Mouse (Mus musculus) frontal cortex, postnatal 36 days (tissue): ENCODE data around the gene Agbl2.
A peak's percentile ranks its signal among the peaks of the same experiment; 100 is the strongest.

Source experiments
- DNase-seq, 2 experiments: peaks; one replicate each; pipeline ENCODE4 v3.0.0; 2022; ENCODE audit warnings: low spot score in 2 of 2

Gene Agbl2

DNA sequence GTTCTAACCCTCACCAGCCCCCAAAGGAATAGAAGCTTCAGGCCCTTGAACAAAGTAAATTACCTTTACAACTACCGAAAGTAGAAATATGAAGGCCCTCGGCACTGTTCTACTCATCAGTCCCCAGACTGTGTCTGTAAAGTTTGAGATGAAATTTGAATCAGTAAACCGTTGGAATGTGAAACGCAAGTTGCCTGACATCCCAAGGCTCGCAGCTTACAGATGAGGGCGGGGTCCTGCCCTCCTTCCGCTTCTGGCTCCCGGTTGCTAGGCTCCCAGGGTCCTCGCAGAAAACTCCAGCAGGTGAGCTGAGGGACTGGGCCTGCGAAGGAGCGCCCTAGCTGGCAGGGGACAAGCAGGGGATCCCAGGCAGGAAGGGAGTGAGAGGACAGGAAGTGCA is at the start of gene Agbl2:
Agbl2 (plus strand) TSS at position 270 of the 400 bp plus-strand sequence.
- DNase-seq = no peak

GRCm38 (mm10) chr2:90735326-90735725 is 47.2 kb upstream of the Agbl2 start:
- DNase-seq = no peak

DNA sequence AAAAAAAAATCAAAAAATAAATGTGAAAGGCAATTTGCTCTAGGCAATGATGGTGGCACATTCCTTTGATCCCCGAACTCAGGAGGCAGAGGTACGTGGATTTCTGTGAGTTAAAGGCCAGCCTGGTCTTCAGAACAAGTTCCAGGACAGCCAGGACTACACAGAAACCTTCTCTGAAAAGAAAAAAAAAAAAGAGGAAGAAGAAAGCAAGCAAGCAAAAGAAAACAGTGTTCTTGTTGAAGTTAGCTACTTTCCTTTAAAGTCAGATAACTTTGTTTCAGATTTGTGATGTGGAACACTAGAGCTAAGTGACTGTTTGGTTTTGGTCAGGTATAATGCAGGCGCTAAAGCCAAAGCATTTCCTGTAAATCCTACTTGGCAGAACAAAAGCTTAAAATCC is 43.7 kb upstream of the Agbl2 start:
- no peak for DNase-seq

GRCm38 (mm10) chr2:90739327-90739726 is 43.2 kb upstream of the Agbl2 start:
- DNase-seq = no peak

DNA sequence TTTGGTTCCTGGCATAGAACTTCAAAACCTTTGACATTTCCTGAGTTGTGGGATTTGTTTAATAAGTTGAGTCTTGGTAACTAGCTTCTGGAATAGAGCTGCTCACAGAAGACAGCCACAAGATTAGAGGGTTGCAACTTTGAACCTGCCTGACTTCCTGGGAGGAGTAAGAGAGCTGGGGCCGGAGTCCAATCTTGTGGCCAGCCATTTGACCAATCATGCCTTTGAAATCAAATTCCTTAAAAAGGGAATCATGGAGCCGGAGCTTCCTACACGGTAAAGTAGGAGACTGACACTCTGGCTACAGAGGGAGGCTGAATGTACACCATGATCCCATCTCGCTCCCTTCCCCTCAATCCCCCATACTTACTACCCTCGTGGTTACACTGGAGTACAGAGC is 42.6 kb upstream of the Agbl2 start:
- DNase-seq = no peak

- no peak for DNase-seq
Observed at GRCm38 (mm10) chr2:90744285-90745052, 38.1 kb upstream of the Agbl2 start.

DNA sequence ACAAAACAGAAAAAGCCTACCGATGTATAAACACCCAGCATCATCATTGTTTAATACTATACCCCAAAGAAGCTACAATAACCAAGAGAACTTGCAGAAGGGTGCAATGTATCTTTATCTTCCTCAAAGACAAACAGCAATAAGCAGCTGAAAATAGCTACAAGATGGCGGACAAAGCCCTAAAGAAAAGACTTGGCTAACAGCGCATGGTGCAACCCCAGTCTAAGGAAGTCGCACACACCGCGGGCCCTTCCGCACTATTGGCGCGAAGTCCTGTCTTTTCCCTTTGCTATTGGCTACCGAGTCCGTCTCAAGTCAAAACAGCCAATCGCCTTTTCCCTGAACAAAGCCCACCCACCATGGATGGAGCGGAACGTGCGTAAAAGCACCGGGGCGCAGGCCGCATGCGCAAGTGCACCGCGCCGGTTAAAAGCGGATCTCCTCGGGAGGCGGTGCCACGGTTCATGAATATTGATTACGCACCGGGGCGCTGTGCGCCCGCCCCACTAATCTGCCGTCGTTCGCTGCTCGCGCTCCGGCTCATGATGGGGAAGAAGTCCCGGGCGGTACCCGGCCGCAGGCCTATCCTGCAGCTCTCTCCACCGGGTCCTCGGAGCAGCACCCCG is 37.4 kb upstream of the Agbl2 start, which contains the start of gene Fnbp4:
Fnbp4 (plus strand) TSS at position 318 of the 626 bp plus-strand sequence.
- peak; percentile 98 to 99 for DNase-seq

DNA sequence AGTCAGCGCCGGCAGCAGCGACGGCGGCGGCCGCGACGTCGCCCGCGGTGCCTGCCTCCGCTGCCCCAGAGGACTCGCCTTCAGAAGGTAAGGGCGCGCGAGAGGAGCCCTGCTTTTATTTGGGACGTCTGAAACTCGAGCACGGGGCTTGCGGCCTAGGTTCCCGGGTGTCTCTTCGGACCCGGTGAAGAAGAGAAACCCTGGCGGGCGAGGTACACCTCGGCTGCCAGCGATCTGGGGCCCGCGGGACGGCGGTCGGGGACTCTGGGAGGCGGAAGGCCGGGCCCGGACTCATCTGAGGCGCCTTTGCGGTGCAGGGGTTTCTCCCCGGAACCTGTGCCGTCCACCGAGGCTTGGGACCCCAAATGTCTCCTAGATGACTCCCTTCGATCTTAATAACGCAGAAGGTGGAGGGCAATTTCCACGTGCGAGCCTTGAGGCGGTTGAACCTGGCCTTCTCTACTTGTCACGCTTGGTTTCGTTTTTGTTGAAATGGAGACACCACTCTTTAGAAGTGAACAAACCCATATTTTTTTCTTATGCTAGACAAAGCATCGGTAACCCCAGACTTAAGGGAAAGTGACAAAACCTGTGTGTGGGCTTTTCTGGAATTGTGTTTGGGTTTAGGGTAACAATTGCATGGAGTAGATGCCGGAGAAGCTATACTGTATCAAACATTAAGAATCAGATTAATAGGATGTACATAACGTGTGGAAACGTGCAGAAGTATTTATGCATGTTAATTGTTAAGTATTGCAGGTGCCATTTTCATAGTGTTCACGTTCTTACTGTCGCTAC is 36.6 kb upstream of the Agbl2 start:
- no peak for DNase-seq

GRCm38 (mm10) chr2:90746538-90746865 is 36.0 kb upstream of the Agbl2 start:
- no peak for DNase-seq

DNA sequence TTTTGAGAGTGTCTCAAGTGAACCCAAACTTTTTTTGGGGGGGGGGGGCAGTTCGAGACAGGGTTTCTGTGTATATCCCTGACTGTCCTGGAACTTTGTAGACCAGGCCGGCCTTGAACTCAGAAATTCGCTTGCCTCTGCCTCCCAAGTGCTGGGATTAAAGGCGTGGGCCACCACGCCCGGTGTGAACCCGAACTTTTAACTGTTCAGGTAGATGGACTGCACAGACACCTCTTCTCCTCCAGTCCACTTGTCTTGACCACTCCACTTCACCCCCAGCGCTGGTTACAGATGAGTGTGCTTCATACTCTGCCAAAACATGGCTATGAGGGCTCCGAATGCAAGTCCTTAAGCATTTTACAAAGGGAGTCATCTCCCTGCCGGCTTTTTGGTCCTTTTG is 35.4 kb upstream of the Agbl2 start:
- no peak for DNase-seq

GRCm38 (mm10) chr2:90749676-90750459 is 32.7 kb upstream of the Agbl2 start:
- DNase-seq = no peak

GRCm38 (mm10) chr2:90753565-90753964 is 29.0 kb upstream of the Agbl2 start:
- DNase-seq = no peak

GRCm38 (mm10) chr2:90754188-90754587 is 28.3 kb upstream of the Agbl2 start:
- DNase-seq = no peak

DNA sequence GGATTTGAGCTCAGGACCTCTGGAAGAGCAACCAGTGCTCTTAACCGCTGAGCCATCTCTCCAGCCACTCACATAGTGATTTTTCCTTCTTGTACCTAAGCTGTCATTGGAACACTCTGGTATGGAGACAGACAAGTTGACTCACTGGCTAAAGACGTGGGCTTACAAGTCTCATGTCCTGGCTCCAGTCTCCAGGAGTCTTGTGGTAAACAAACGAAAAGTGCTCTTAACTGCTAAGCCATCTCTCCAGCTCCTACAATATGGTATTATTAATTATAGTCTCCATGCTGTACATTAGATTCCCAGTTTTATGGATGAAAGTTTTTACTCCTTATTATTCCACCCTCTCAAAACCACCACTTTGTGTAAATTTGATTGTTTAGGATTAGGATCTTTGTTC is 17.4 kb upstream of the Agbl2 start:
- no peak for DNase-seq

DNA sequence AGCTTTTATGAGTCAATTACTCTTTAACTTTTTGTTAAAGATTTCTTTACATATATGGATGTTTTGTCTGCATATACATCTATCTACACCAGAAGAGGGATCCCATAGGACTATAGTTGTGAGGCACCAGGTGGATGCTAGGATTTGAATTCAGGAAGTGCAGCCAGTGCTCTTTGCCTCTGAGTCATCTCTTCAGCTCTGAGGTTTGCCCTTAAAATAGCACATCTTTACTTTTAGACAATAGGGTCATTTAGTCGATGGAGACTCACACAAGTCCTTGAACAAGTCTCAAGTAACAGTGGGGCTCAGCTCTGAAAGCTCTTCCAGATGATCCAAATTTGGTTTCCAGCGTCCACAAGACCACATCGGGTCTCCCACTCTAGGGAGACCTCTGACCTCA is 1.2 kb upstream of the Agbl2 start:
- no peak for DNase-seq

- no peak for DNase-seq
Observed at GRCm38 (mm10) chr2:90781938-90782337, 589 bp upstream of the Agbl2 start.

DNA sequence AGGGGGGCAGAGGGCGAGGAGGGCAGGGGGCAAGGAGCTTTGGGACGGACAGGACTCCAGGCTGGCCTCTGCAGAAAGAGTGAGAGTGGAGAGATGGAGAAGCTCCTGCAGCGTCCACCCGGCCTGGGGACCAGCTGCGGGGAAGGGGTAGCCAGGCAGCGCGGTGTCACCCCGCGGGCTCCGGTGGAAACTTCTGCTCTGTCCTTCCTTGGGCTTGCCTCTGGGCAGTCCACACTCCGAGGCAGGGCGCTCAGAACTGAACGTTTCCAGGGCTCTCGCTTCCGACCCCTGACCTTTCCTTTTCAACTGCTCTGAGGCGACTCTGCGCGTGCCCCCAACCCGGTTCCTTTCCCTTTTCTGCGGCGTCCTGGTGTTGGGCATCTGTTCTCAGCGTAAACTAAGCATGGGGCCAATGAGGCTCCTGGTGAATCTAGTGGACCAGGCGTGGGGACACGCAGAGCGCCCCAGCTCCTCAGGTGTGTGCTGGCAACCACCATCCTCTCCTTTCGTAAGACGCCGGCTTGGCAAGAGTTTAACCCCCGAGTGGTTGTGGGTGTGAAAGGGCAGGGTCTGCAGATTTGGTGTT is 467 bp downstream of the Agbl2 start:
- no peak for DNase-seq

DNA sequence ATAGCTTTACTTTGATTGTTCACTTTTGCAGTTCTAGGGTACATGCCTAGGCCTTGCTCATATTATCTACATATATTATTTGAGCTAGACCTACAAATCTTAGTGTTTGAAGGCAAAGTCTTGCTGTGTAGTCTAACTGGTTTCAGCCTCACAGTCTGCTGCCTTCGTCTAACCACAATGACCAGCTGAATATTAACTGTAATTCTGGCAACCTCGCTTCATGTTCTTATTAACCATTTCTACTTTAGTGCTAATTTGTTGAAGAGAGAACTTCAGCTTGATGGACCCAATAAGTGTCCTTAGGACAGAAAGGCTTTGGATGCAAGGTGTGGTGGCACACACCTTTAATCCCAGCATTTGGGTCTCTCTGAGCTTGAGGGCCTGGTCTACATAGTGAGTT is 5.6 kb downstream of the Agbl2 start:
- no peak for DNase-seq

DNA sequence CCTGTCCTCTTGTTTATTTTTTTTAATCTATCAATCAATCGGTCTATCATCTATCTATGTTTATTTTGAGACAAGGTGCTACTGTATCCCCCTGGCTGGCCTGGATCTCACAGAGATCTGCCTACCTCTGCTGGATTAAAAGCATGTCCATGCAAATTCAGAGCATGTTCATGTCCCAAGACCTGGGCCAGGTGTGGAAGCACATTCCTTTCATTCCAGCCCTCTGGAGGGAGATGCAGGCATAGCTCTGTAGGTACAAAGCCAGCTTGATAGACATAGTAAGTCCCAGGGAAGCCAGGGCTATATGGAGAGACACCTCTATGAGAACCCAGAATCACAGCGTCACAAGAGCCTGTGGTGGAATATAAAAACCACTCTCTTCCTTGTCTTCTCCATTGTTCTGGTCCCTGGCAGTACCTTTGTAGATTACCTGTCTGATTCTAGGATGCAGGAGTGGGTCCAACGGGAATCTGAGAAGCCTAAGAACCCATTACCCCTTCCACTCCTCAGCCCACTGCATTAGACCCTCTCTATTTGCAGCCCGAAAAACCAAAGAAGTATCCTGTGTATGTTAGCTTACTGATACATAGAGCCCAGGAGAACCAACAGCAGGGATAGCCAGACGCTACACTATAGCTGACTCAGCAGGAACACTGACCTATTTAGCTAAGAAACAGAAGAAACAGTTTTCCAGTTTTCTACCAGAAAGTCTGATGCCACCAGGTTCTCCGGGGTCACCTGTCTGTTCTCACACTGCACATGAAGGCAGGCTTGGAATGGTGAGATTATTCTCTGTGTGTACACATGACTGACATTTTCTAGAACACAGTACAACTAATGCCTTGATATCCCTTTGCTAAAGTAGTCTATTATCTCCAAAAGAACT is 26.0 kb downstream of the Agbl2 start:
- DNase-seq = no peak

DNA sequence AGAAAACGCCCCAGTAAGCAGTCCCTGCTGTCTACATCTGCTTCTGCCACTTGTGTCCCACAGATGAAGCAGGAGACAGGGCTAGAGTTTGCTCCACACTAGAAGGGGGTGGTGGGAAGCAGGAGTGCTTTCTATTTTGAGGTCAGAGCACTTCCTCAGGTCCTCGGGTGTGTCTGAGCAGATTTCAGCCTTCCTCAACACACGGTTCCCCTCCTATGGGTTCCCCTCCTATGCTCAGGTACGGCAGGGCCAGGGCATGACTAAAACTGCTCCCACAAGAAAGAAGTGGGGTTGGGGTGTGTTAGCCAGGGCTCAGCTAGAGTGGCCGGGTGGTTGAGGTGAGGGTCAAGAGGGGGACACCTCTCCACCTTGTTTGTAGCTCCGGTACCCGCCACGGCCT is 28.2 kb downstream of the Agbl2 start:
- DNase-seq = no peak

DNA sequence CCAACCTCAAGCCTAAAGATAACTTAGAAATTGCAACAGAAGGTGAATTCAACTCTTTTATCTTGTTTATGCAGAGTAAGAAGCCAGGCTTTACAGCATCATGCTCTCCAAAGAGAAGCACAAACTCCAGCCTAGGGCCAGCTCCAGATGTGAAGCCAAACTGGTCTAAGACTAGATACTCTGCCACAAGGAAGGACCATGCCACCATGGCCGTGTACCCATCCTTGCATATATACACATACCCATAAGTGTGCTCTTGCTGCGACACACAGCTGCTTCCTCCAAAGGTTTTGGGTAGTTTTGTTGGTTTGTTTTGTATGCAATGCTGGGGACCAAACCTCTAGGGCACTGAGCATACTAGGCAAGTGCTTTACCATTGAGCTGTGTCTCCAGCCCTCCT is 32.7 kb downstream of the Agbl2 start:
- no peak for DNase-seq
